7 mouse cellular contexts compared by ENCODE assay signal in genomic region chr6:56797311-56798151, GRCm38 (mm10). TPM values are rescaled to one million over a fixed set of nuclear protein-coding genes. Genes with fewer than 3 reads are reported as not detected.
A peak's percentile ranks its signal among the peaks of the same experiment; 100 is the strongest.
DNase-seq lines count a peak whose midpoint lies in the region; ATAC-seq lines count a peak whose summit lies in the region.

Gene Kbtbd2 (minus strand): TSS chr6:56797813.

- H3K9ac ChIP-seq in intestine, embryonic 15.5 days: peak within 1 kb of the TSS; percentile 93

- ATAC-seq in intestine, embryonic 15.5 days: peak; percentile 95

- H3K4me3 ChIP-seq in intestine, embryonic 15.5 days (replicated peaks): peak within 1 kb of the TSS; percentile 93
- H3K4me3 ChIP-seq in midbrain, embryonic 10.5 days: peak within 1 kb of the TSS; percentile 85

- intact Hi-C loops in left cerebral cortex, postnatal 25 days (cut with DNase I): loop anchor here (1.0 to 5.0 kb wide), 2 partner anchors 82 to 905 kb away; partner anchors contain the start of gene Lancl2

- H3K4me2 ChIP-seq in intestine, embryonic 15.5 days (replicated peaks): peak within 1 kb of the TSS; percentile 75

- peaks cover 12% of the 10 kb centered on the region for H3K4me1 ChIP-seq in intestine, embryonic 15.5 days (replicated peaks)
- peaks cover 25% of the 10 kb centered on the region for H3K4me1 ChIP-seq in midbrain, embryonic 10.5 days

- H3K27me3 ChIP-seq in intestine, embryonic 15.5 days (replicated peaks): no peaks in the 10 kb centered on the region
- H3K27me3 ChIP-seq in midbrain, embryonic 10.5 days (ENCODE audit: low read depth, poor library complexity, severe bottlenecking): no peaks in the 10 kb centered on the region

- H3K27ac ChIP-seq in intestine, embryonic 15.5 days: peak within 1 kb of the TSS; percentile 100
- H3K27ac ChIP-seq in midbrain, embryonic 10.5 days (replicated peaks): peak within 1 kb of the TSS; percentile 99

- H3K36me3 ChIP-seq in intestine, embryonic 15.5 days: no peaks in the 10 kb centered on the region
- peaks cover 18% of the 10 kb centered on the region for H3K36me3 ChIP-seq in midbrain, embryonic 10.5 days

- peak; percentile 97 to 98 for DNase-seq in adrenal gland, adult (ENCODE audit: inconsistent age in 2 of 2, low spot score in 1 of 2)
- DNase-seq in embryo, embryonic 10.5 days (ENCODE audit: low spot score): peak; percentile 94
- peak; percentile 94 for DNase-seq in gastrocnemius, postnatal 25 days
- peak; percentile 95 to 97 for DNase-seq in left cerebral cortex, postnatal 25 days (ENCODE audit: low spot score in 2 of 2)
- peak; percentile 94 for DNase-seq in midbrain, embryonic 10.5 days (ENCODE audit: low spot score)
- DNase-seq in right cerebral cortex, postnatal 4 days: peak; percentile 91

- under 1% methylated on average over 97 of the region's 98 CpGs for WGBS in intestine, embryonic 15.5 days
- WGBS in midbrain, embryonic 10.5 days: under 1% methylated on average over 98 of the region's 98 CpGs

- H3K9me3 ChIP-seq in intestine, embryonic 15.5 days: no peaks in the 10 kb centered on the region
- no peaks in the 10 kb centered on the region for H3K9me3 ChIP-seq in midbrain, embryonic 10.5 days (replicated peaks)

RNA-seq across cellular contexts. Expression of gene Kbtbd2, which starts in this region (rescaled TPM):
- total RNA-seq in gastrocnemius, postnatal 25 days (2021): 10 to 100 TPM; 18.9 to 21.4 TPM
- 20.9 and 23.5 TPM in 2 replicates for polyA plus RNA-seq in intestine, embryonic 15.5 days (2015; fragmentation: Nextera tagmentation; extraction: Ambion mirVana)
- total RNA-seq in left cerebral cortex, postnatal 25 days (2021): 10 to 100 TPM; 58.7 to 60.4 TPM
- 36.6 and 37.2 TPM in 2 replicates for polyA plus RNA-seq in midbrain, embryonic 10.5 days (2016; fragmentation: Nextera tagmentation; extraction: Ambion mirVana)

Comparison
In these comparisons a context has a peak if more than half of its experiments do, and no peak if none do; other contexts are left out.
1. Peak in every context shown above with its lines: DNase-seq, ATAC-seq, H3K4me3 ChIP-seq and H3K27ac ChIP-seq.